Mouse (Mus musculus) gastrocnemius, postnatal 14 days (tissue): Measurements from ENCODE around the gene Eaf2. TPM values are rescaled to one million over a fixed set of nuclear protein-coding genes. Genes with fewer than 3 reads are reported as not detected.
A peak's percentile ranks its signal among the peaks of the same experiment; 100 is the strongest.

Experiments
- DNase-seq: peaks from one replicate; pipeline ENCODE4 v3.0.0; 2021; ENCODE audit warnings: mixed read lengths
- intact Hi-C: fragments of 180-260 bp; cut with DNase I; formaldehyde crosslinking; loops from one replicate; pipeline ENCODE4 v1.15.1; 2025; ENCODE audit warnings: low total_unique reads
- long read RNA-seq, 2 experiments: library from polyadenylated mRNA; stranded (forward); transcript quantifications; one replicate each; pipeline ENCODE4 v2.0.0; 2021
- total RNA-seq, 2 experiments: library from RNA; stranded (reverse); gene quantifications; 2 replicates each; pipeline ENCODE4 v1.2.3; 2021

Eaf2 gene
- under 1 TPM in 1 of 2 experiments, not detected in 1; 0.45 TPM for total RNA-seq
- long read RNA-seq, experiment 1, result 0 reads
- long read RNA-seq, experiment 2, partial matches to known transcripts, result 0 of 1 reads
- long read RNA-seq, experiment 2, other reads (novel, unspliced or antisense), result 0 of 1 reads

GRCm38 (mm10) chr16:36874583-36875275 lies at the start of gene Eaf2, which contains the start of gene Golgb1:
Gene Eaf2, minus strand, starts transcription at chr16:36875003.
Gene Golgb1, plus strand, starts transcription at chr16:36875140.
- DNase-seq, result peak; percentile 96
- intact Hi-C loops, result no loop called here

GRCm38 (mm10) chr16:36924312-36924711 lies 49.5 kb upstream of the Eaf2 start:
- DNase-seq, result no peak
- intact Hi-C loops, result no loop called here

GRCm38 (mm10) chr16:36921980-36922379 lies 47.2 kb upstream of the Eaf2 start:
- no peak for DNase-seq
- intact Hi-C loops, result no loop called here

- no peak for DNase-seq
- intact Hi-C loops, result no loop called here
Observed at GRCm38 (mm10) chr16:36921067-36921613, 46.3 kb upstream of the Eaf2 start.

- no peak for DNase-seq
- intact Hi-C loops, result no loop called here
Observed at GRCm38 (mm10) chr16:36920410-36920809, 45.6 kb upstream of the Eaf2 start.

- intact Hi-C loops, result no loop called here
- no peak for DNase-seq
Observed at GRCm38 (mm10) chr16:36918505-36918904, 43.7 kb upstream of the Eaf2 start.

GRCm38 (mm10) chr16:36914195-36914594 lies 39.4 kb upstream of the Eaf2 start:
- DNase-seq, result no peak
- intact Hi-C loops, result no loop called here

- intact Hi-C loops, result no loop called here
- DNase-seq, result no peak
Observed at GRCm38 (mm10) chr16:36912311-36912710, 37.5 kb upstream of the Eaf2 start.

GRCm38 (mm10) chr16:36911909-36912308 lies 37.1 kb upstream of the Eaf2 start:
- intact Hi-C loops, result no loop called here
- DNase-seq, result no peak

- no peak for DNase-seq
- intact Hi-C loops, result no loop called here
Observed at GRCm38 (mm10) chr16:36903156-36903555, 28.4 kb upstream of the Eaf2 start.

- intact Hi-C loops, result no loop called here
- no peak for DNase-seq
Observed at GRCm38 (mm10) chr16:36896712-36897111, 21.9 kb upstream of the Eaf2 start.

- DNase-seq, result no peak
- intact Hi-C loops, result no loop called here
Observed at GRCm38 (mm10) chr16:36893317-36893716, 18.5 kb upstream of the Eaf2 start.

GRCm38 (mm10) chr16:36891415-36891814 lies 16.6 kb upstream of the Eaf2 start:
- DNase-seq, result no peak
- intact Hi-C loops, result no loop called here

GRCm38 (mm10) chr16:36890559-36890958 lies 15.8 kb upstream of the Eaf2 start:
- intact Hi-C loops, result no loop called here

GRCm38 (mm10) chr16:36887546-36887945 lies 12.7 kb upstream of the Eaf2 start:
- no peak for DNase-seq
- intact Hi-C loops, result no loop called here

More at GRCm38 (mm10) chr16:36890559-36890958, 15.8 kb upstream of the Eaf2 start:
- DNase-seq, result no peak

GRCm38 (mm10) chr16:36885912-36886311 lies 11.1 kb upstream of the Eaf2 start:
- intact Hi-C loops, result no loop called here
- DNase-seq, result no peak

GRCm38 (mm10) chr16:36884881-36885280 lies 10.1 kb upstream of the Eaf2 start:
- intact Hi-C loops, result no loop called here
- peak; percentile 7 for DNase-seq

GRCm38 (mm10) chr16:36882737-36883343 lies 8.0 kb upstream of the Eaf2 start:
- DNase-seq, result no peak
- intact Hi-C loops, result no loop called here

GRCm38 (mm10) chr16:36877316-36877715 lies 2.5 kb upstream of the Eaf2 start:
- DNase-seq, result no peak
- intact Hi-C loops, result no loop called here

GRCm38 (mm10) chr16:36875276-36875851 lies 561 bp upstream of the Eaf2 start:
- peak; percentile 66 for DNase-seq
- intact Hi-C loops, result no loop called here
